Mouse (Mus musculus): ENCODE results near the gene Fbxo46. TPM values are rescaled to one million over a fixed set of nuclear protein-coding genes. Genes with fewer than 3 reads are reported as not detected.
"Not testable (repeated sequence)": the region's sequence is repeated elsewhere in the genome, so short reads cannot be mapped to it uniquely, and the experiment has no call there.

Gene Fbxo46
- polyA plus RNA-seq, 1 experiment from 2014 or later, result 14.7 TPM

DNA sequence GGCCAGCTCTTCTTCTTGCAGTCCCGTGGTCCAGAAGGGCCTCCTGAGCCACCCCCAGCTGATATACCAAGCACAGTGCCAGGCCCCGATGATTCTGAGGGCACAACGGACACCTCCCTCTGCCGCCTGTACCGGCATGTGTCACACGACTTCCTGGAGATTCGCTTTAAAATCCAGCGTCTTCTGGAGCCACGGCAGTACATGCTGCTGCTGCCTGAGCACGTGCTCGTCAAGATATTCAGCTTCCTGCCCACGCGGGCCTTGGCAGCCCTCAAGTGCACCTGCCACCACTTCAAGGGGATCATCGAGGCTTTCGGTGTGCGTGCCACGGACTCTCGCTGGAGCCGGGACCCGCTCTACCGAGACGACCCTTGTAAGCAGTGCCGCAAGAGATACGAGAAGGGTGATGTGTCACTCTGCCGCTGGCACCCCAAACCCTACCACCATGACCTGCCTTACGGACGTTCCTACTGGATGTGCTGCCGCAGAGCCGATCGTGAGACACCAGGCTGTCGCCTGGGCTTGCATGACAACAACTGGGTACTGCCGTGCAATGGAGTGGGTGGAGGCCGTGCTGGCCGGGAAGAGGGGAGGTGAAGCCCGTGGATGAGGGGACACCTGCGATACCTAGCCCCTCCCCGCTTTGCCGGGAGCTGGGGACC is 17.1 kb downstream of the Fbxo46 start:
- Histone ChIP-seq H3K36me3 (peaks cover 68% of the 10 kb centered on the region), H3K4me2 (replicated peaks) (no peak overlapping the region), H3K9ac (no peak overlapping the region), H3K27ac (replicated peaks) (no peak overlapping the region), H3K4me1 (peaks cover 4% of the 10 kb centered on the region; the same call in 1 of the 2 replicates), H3K9me3 (replicated peaks) (no peaks in the 10 kb centered on the region), H3K27me3 (no peaks in the 10 kb centered on the region), H3K4me3 (replicated peaks) (no peak overlapping the region)
- no peak for ATAC-seq (ENCODE audit: insufficient number of reproducible peaks, low FRiP score, low TSS enrichment, low read depth)
- 85% methylated on average over 38 of the region's 38 CpGs for WGBS

DNA sequence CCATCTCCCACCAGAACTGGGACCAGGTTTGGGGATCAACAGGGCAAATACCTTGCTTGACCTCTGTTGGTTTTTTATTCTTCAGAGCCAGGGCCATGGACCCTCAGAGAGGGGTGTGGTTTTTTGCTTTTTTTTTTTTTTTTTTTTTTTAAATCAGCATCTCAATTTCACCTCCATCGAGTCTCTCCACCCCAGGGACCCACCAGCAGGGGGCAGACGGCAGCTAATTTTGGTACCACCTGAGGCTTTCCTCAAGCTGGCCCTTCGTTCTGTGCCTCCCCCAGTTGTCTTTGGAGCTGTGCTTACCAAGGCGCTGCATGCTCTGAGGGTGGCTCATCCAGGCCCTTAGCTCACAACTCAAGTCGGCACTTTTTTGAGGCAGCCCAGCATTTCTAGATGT is 17.7 kb downstream of the Fbxo46 start:
- H3K4me1 ChIP-seq, result no peaks in the 10 kb centered on the region
- no peak overlapping the region for H3K4me3 ChIP-seq (replicated peaks)
- WGBS, result 38% methylated on average over 5 of the region's 5 CpGs
- no peaks in the 10 kb centered on the region for H3K9me3 ChIP-seq (replicated peaks)
- H3K27ac ChIP-seq (replicated peaks), result no peak overlapping the region
- H3K36me3 ChIP-seq, result peaks cover 68% of the 10 kb centered on the region
- no peak for ATAC-seq (ENCODE audit: insufficient number of reproducible peaks, low FRiP score, low TSS enrichment, low read depth)
- H3K4me2 ChIP-seq (replicated peaks), result no peak overlapping the region
- no peak overlapping the region for H3K9ac ChIP-seq
- H3K27me3 ChIP-seq, result no peaks in the 10 kb centered on the region

DNA sequence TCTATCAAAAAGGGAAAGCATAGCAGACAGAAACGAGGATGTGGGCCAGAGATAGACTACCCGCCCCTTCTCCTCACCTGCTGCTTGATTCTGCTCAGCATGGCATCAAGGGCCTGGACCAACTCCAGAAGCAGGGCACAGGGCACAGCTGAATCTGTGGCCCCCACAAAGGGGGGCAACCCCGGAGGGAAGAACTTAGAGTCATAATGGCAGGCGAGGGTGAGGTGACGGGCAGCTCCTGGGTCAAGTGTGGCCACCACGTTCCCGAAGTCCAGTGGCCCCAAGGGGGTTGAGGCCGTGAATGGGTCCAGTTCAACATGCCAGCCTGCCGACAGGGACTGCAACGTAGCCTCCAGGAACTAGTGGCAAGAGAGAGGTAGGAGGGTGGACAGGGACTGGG is 27.1 kb downstream of the Fbxo46 start:
- no peaks in the 10 kb centered on the region for H3K27me3 ChIP-seq
- no peak overlapping the region for H3K9ac ChIP-seq
- peaks cover 23% of the 10 kb centered on the region for H3K4me1 ChIP-seq
- peaks cover 7% of the 10 kb centered on the region; the same call in 1 of the 2 replicates for H3K36me3 ChIP-seq
- no peaks in the 10 kb centered on the region for H3K9me3 ChIP-seq (replicated peaks)
- WGBS, result 88% methylated on average over 10 of the region's 10 CpGs
- no peak overlapping the region for H3K27ac ChIP-seq (replicated peaks)
- H3K4me2 ChIP-seq (replicated peaks), result no peak overlapping the region
- ATAC-seq (ENCODE audit: insufficient number of reproducible peaks, low FRiP score, low TSS enrichment, low read depth), result no peak
- no peak overlapping the region for H3K4me3 ChIP-seq (replicated peaks)

DNA sequence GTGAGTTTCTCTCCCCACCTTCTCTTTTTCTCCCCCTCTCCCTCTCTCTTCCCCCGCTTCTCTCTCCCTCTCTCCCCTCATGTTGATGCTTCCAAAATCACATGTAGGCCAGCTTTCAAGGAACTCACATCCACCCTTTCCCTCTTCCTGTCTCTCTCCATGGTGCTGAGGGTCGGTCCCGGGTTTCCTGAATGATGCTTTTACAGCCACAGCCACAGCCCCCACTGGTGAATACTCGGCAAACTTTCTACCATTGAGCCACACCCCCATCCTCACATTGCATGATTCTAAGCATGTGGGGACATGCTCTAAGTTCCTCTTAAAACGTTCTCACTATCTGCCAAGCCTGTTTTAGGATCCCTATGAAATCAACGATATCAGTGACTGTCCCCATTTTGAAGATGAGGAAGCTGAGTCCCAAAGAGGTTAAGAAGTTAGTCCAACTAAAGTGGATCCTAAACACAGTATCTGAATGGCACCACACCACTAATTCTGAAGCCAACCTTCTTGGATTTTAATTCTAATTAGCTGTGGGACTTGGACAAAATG is 27.9 kb downstream of the Fbxo46 start:
- Histone ChIP-seq H3K4me3 (replicated peaks) (no peak overlapping the region), H3K9ac (no peak overlapping the region), H3K9me3 (replicated peaks) (no peaks in the 10 kb centered on the region), H3K36me3 (peaks cover 13% of the 10 kb centered on the region), H3K4me1 (peaks cover 23% of the 10 kb centered on the region), H3K27me3 (no peaks in the 10 kb centered on the region), H3K4me2 (replicated peaks) (peak overlapping the region; percentile 84; the same call in 1 of the 2 replicates), H3K27ac (replicated peaks) (no peak overlapping the region)
- 40% methylated on average over 6 of the region's 6 CpGs for WGBS
- no peak for ATAC-seq (ENCODE audit: insufficient number of reproducible peaks, low FRiP score, low TSS enrichment, low read depth)

DNA sequence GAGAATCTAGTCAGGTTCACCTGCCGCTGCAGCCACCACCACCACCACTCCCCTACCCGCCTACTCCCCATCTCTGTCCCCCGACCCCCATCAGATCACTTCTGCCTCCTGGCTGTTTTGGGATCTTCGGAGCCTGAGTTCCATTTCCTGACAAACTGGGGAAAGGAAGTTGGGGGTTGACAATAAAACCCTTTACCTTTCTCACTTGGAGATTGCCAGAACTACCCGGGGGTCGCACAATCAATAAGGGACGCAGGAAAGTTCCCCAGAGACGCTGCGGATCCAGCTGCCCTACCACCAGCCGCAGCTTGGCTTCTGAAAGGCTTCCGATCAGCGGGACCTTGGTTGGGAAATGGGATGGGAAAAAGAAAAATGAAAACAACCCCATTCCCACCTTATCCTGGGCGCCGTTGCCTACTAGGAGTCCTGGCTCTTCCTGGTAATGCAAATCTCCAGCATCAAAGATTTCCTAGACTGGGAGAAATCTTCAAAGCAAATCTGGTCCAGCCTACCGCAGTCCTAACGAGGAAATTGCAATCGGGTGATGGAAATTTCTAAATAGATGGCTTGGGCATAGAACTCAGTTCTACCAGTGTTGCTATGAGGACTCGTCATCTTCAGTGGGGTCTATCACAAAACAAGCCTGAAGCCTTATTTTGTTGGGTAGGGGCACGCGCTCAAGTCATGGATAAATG is 28.7 kb downstream of the Fbxo46 start:
- no peak for ATAC-seq (ENCODE audit: insufficient number of reproducible peaks, low FRiP score, low TSS enrichment, low read depth)

DNA sequence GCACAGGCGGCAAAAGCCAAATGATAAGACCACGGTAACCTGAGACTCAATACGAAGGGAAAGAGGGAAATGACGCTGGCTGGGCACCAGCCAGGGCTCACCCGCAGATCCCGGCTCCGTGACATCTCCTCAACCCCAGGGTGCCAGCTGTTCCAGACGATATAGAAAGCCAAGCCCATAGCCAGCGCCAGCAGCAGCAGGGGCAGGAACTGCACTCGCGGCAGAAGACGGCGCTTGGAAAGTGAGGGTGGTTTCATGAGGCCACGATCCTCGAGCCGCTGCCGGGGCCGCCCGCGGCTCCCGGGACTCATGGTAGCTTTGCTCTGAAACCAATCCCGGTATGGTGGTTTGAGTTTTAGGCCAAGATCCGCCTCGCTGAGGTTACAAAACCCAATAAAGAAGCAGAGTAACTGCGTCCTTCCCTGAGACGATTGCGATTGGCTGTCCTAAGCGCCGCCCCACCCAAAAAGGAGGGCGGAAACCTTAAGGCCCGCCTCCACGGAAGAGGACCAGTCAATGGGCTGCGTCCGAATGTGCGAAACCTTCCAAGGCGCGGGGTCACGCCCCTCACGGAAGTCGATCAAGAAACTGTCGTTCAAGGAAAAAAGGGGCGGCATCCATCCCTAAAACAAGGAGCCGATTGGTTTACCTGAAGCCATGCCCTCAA is 29.3 kb downstream of the Fbxo46 start, which contains the start of gene Qpctl:
TSS of gene Qpctl (minus strand) at position 417 of the 667 bp plus-strand sequence.
- peak within 1 kb of the TSS; percentile 84 for H3K27ac ChIP-seq (replicated peaks)
- peak within 1 kb of the TSS; percentile 84 for H3K4me2 ChIP-seq (replicated peaks)
- ATAC-seq (ENCODE audit: insufficient number of reproducible peaks, low FRiP score, low TSS enrichment, low read depth), result peak; percentile 98
- H3K4me3 ChIP-seq (replicated peaks), result peak within 1 kb of the TSS; percentile 66
- H3K4me1 ChIP-seq, result peaks cover 23% of the 10 kb centered on the region
- no peaks in the 10 kb centered on the region for H3K9me3 ChIP-seq (replicated peaks)
- WGBS, result under 1% methylated on average over 43 of the region's 43 CpGs
- peaks cover 28% of the 10 kb centered on the region for H3K36me3 ChIP-seq
- no peaks in the 10 kb centered on the region for H3K27me3 ChIP-seq
- H3K9ac ChIP-seq, result peak within 1 kb of the TSS; percentile 75

More for the DNA sequence above, 28.7 kb downstream of the Fbxo46 start:
- peak overlapping the region; percentile 84 for H3K4me2 ChIP-seq (replicated peaks)
- H3K36me3 ChIP-seq, result peaks cover 21% of the 10 kb centered on the region
- no peaks in the 10 kb centered on the region for H3K27me3 ChIP-seq
- H3K4me1 ChIP-seq, result peaks cover 23% of the 10 kb centered on the region
- H3K4me3 ChIP-seq (replicated peaks), result peak overlapping the region; percentile 66
- no peaks in the 10 kb centered on the region for H3K9me3 ChIP-seq (replicated peaks)
- WGBS, result 9% methylated on average over 20 of the region's 20 CpGs
- H3K9ac ChIP-seq, result peak overlapping the region; percentile 33
- peak overlapping the region; percentile 84 for H3K27ac ChIP-seq (replicated peaks)

DNA sequence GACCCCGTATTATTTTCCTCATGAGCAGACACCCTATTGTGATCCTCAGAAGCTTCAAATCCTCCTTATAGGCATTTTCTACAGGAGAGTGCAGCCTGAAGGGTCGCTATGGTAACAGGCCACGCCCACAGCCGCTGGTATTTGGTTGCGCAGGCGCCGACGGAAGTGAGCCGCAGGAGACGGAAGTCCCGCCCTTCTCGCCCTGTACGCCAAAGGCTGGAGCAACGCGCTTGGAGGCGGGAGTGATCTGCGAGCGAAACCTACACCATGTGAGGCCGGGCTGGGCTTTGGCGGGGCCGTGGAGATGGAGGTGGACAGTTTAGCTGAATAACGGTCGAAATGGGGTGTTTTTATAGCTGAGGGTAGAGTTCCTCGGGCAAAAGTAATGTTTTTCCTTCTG is 30.0 kb downstream of the Fbxo46 start, which contains the start of gene Snrpd2:
TSS of gene Snrpd2 (plus strand) at position 97 of the 400 bp plus-strand sequence.
- H3K4me2 ChIP-seq (replicated peaks), result peak within 1 kb of the TSS; percentile 84
- peak within 1 kb of the TSS; percentile 66 for H3K4me3 ChIP-seq (replicated peaks)
- peaks cover 23% of the 10 kb centered on the region for H3K4me1 ChIP-seq
- H3K9ac ChIP-seq, result peak within 1 kb of the TSS; percentile 75
- H3K9me3 ChIP-seq (replicated peaks), result no peaks in the 10 kb centered on the region
- H3K27ac ChIP-seq (replicated peaks), result peak within 1 kb of the TSS; percentile 84
- H3K36me3 ChIP-seq, result peaks cover 34% of the 10 kb centered on the region
- under 1% methylated on average over 24 of the region's 24 CpGs for WGBS
- ATAC-seq (ENCODE audit: insufficient number of reproducible peaks, low FRiP score, low TSS enrichment, low read depth), result peak; percentile 89
- H3K27me3 ChIP-seq, result no peaks in the 10 kb centered on the region

DNA sequence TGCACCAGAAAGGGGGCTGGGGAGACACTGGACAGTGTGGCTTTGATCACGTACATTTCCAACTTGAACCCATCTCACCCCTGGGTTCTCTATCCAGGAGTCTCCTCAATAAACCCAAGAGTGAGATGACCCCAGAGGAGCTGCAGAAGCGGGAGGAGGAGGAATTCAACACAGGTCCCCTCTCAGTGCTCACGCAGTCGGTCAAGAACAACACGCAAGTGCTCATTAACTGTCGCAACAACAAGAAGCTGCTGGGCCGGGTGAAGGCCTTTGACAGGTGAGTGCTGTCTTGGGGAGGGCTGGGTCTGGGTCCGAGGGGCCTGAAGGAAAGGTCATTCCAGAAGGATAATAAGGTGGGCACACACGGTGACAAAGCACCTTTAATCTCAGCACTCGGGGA is 31.5 kb downstream of the Fbxo46 start:
- not testable (repeated sequence) for ATAC-seq (ENCODE audit: insufficient number of reproducible peaks, low FRiP score, low TSS enrichment, low read depth); H3K4me2 ChIP-seq (replicated peaks); H3K9ac ChIP-seq; H3K27ac ChIP-seq (replicated peaks); H3K9me3 ChIP-seq (replicated peaks); H3K27me3 ChIP-seq
- H3K4me1 ChIP-seq, result peaks cover 23% of the 10 kb centered on the region
- H3K4me3 ChIP-seq (replicated peaks), result peak overlapping the region; percentile 66; the same call in 1 of the 2 replicates
- peaks cover 38% of the 10 kb centered on the region for H3K36me3 ChIP-seq
- 88% methylated on average over 10 of the region's 10 CpGs for WGBS

DNA sequence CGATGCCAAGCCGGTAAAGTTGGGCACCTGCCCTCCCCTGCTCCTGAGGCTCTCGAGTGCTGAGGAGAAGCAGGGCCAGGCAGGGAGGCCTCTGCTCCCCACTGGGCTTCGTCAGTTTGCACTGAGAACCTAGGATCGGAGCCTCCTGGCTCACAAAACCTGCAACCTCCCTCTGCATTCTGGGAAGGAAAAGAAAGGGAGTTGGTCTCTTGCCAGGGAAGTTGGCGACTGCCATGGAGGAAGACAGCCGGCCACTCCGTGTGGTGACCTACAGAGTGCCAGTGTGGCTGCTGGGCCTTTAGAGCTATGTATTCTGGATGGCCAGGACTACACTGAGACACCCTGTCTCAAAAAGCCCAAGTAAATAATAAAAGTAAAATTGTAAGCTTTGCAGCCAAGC is 35.1 kb downstream of the Fbxo46 start:
- WGBS, result 83% methylated on average over 8 of the region's 8 CpGs
- no peak overlapping the region for H3K9ac ChIP-seq
- no peak overlapping the region for H3K27ac ChIP-seq (replicated peaks)
- H3K27me3 ChIP-seq, result peaks cover 6% of the 10 kb centered on the region
- H3K36me3 ChIP-seq, result peaks cover 42% of the 10 kb centered on the region
- H3K4me3 ChIP-seq (replicated peaks), result no peak overlapping the region
- H3K4me1 ChIP-seq, result peaks cover 24% of the 10 kb centered on the region
- no peak overlapping the region for H3K4me2 ChIP-seq (replicated peaks)
- ATAC-seq (ENCODE audit: insufficient number of reproducible peaks, low FRiP score, low TSS enrichment, low read depth), result no peak
- H3K9me3 ChIP-seq (replicated peaks), result no peaks in the 10 kb centered on the region

DNA sequence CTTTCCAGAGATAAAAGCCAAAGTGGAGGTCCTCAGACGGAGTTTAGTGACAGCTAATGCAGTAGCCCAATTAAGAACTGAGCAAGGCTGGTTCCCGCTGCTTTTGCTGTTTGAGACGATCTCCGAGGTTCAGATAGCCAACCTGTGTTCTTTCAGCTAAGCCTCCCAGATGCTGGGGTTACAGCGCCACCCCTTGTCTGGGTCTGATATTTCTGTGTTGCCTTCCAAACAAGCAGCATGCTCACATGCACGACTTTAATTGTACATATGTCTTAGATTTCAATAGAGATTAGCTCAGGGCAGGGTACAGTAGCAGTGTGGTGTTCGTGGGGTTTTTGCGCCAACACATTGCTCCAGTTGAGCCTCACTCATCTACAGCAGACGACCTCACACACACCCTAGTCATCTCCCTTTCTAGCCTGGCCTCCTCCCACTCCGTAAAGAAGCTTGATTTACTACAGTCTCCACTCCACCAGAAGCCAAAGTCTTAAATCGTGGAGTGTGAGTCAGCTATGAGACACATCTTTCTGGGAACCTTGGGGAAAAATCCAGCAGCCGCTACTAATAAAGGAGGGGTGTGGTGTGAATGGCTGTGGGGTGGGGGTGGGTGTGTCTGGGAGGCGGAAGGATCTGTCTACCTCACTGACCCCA is 36.3 kb downstream of the Fbxo46 start:
- Histone ChIP-seq H3K27ac (replicated peaks) (0 out of 2 replicates have a peak overlapping the region, but pooled peaks have one; percentile 28), H3K36me3 (peaks cover 42% of the 10 kb centered on the region), H3K4me3 (replicated peaks) (no peak overlapping the region), H3K27me3 (peaks cover 15% of the 10 kb centered on the region), H3K4me2 (replicated peaks) (no peak overlapping the region), H3K4me1 (peaks cover 24% of the 10 kb centered on the region), H3K9ac (no peak overlapping the region), H3K9me3 (replicated peaks) (no peaks in the 10 kb centered on the region)
- 43% methylated on average over 13 of the region's 13 CpGs for WGBS
- no peak for ATAC-seq (ENCODE audit: insufficient number of reproducible peaks, low FRiP score, low TSS enrichment, low read depth)
